Mouse (Mus musculus) myocyte (in vitro differentiated cells): ENCODE results near the gene Hsdl2. TPM values are rescaled to one million over a fixed set of nuclear protein-coding genes. Genes with fewer than 3 reads are reported as not detected.

Source experiments
- H3K27me3 ChIP-seq: one replicate; pipeline ENCODE4 v1.6.1; 2011; ENCODE audit not compliant: control insufficient read depth, insufficient read depth, insufficient read length
- H3K36me3 ChIP-seq: one replicate; pipeline ENCODE4 v1.6.1; 2011; ENCODE audit not compliant: control insufficient read depth, insufficient read depth
- H3K4me2 ChIP-seq: one replicate; pipeline ENCODE4 v1.6.1; 2011; ENCODE audit warnings: low read depth, control low read depth
- H3K4me3 ChIP-seq: one replicate; pipeline ENCODE4 v1.5.1; 2011; ENCODE audit warnings: mild to moderate bottlenecking, control low read depth, moderate library complexity
- H3K79me2 ChIP-seq: one replicate; pipeline ENCODE4 v1.6.1; 2011; ENCODE audit not compliant: control insufficient read depth, insufficient read depth
- H3ac ChIP-seq: one replicate; pipeline ENCODE4 v1.6.1; 2011; ENCODE audit not compliant: control insufficient read depth, insufficient read length
- CEBPB ChIP-seq: IDR thresholded peaks from 2 replicates; pipeline ENCODE4 v1.6.1; 2011; ENCODE audit warnings: mild to moderate bottlenecking, moderate library complexity; ENCODE audit not compliant: poor library complexity, insufficient read depth, severe bottlenecking
- E2F4 ChIP-seq: IDR thresholded peaks from one replicate; pipeline ENCODE4 v1.6.1; 2011; ENCODE audit warnings: mild to moderate bottlenecking, control low read depth, moderate library complexity; ENCODE audit not compliant: insufficient read depth
- MAX ChIP-seq: IDR thresholded peaks from one replicate; pipeline ENCODE4 v1.6.1; 2011; ENCODE audit warnings: low read depth, mild to moderate bottlenecking, control low read depth
- MYOD1 ChIP-seq, 3 experiments: IDR thresholded peaks; one replicate each; pipeline ENCODE4 v1.6.1; 2011; ENCODE audit warnings: control low read depth in 2 of 3, low read depth in 2 of 3, mild to moderate bottlenecking in 2 of 3, moderate library complexity in 1 of 3; ENCODE audit not compliant: insufficient read length in 2 of 3, control insufficient read depth in 1 of 3
- MYOG ChIP-seq, 3 experiments: IDR thresholded peaks; one replicate each; pipeline ENCODE4 v1.6.1; 2011; ENCODE audit warnings: control low read depth in 2 of 3, low read depth in 2 of 3, mild to moderate bottlenecking in 2 of 3; ENCODE audit not compliant: insufficient read length in 2 of 3, control insufficient read depth in 1 of 3, insufficient read depth in 1 of 3
- POLR2A ChIP-seq: IDR thresholded peaks from one replicate; pipeline ENCODE4 v1.6.1; 2011; ENCODE audit warnings: low read depth, mild to moderate bottlenecking, control low read depth, moderate library complexity; ENCODE audit not compliant: insufficient read length
- POLR2AphosphoS2 ChIP-seq: IDR thresholded peaks from one replicate; pipeline ENCODE4 v1.6.1; 2011; ENCODE audit warnings: low read depth, control low read depth; ENCODE audit not compliant: insufficient read length
- REST ChIP-seq: IDR thresholded peaks from one replicate; pipeline ENCODE4 v1.6.1; 2011; ENCODE audit warnings: mild to moderate bottlenecking, control low read depth, moderate library complexity; ENCODE audit not compliant: insufficient read depth, insufficient read length
- SRF ChIP-seq: IDR thresholded peaks from one replicate; pipeline ENCODE4 v1.6.1; 2011; ENCODE audit warnings: low read depth; ENCODE audit not compliant: control insufficient read depth, insufficient read length
- TCF12 ChIP-seq: IDR thresholded peaks from one replicate; pipeline ENCODE4 v1.6.1; 2011; ENCODE audit warnings: mild to moderate bottlenecking, control low read depth; ENCODE audit not compliant: poor library complexity, insufficient read depth, severe bottlenecking
- TCF3 ChIP-seq: IDR thresholded peaks from one replicate; pipeline ENCODE4 v1.6.1; 2011; ENCODE audit warnings: low read depth, control low read depth; ENCODE audit not compliant: insufficient read length
- USF1 ChIP-seq: IDR thresholded peaks from one replicate; pipeline ENCODE4 v1.6.1; 2011; ENCODE audit warnings: low read depth, mild to moderate bottlenecking, control low read depth, moderate library complexity
- polyA plus RNA-seq: library from polyadenylated mRNA; unstranded; fragments of >200 nt; fragmentation: generic; extraction: Trizol; gene quantifications from one replicate; pipeline ENCODE4 v1.2.1, GENCODE M21; 2012; ENCODE audit warnings: missing spikeins

The Hsdl2 gene
- polyA plus RNA-seq, 1 experiment: 9.5 TPM

DNA sequence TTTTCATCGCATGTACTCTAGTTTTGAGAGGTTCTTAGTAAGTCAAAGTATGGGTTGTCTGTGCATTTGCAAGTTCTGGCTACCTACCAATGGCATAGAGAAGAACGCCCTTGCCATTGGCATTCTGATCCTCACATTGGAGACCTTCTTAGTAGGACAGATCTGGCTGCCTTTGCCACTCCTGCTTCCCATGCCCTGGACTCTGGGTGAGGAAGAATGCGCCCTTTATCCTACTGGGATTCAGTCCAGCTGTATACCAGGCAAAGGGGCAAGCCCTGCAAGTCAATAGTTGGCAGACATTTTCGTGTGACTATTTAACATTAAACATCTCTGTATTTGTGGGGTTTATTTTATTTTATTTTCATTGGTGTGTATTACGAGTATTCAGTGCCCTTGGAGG is 3.7 kb downstream of the Hsdl2 start:
- H3K4me3 ChIP-seq: no peak overlapping the region
- no peaks in the 10 kb centered on the region for H3K79me2 ChIP-seq
- no peaks in the 10 kb centered on the region for H3K36me3 ChIP-seq
- TF ChIP-seq TCF3: no peak
- no peak overlapping the region for H3K4me2 ChIP-seq
- H3K27me3 ChIP-seq: no peaks in the 10 kb centered on the region
- H3ac ChIP-seq: no peak overlapping the region

DNA sequence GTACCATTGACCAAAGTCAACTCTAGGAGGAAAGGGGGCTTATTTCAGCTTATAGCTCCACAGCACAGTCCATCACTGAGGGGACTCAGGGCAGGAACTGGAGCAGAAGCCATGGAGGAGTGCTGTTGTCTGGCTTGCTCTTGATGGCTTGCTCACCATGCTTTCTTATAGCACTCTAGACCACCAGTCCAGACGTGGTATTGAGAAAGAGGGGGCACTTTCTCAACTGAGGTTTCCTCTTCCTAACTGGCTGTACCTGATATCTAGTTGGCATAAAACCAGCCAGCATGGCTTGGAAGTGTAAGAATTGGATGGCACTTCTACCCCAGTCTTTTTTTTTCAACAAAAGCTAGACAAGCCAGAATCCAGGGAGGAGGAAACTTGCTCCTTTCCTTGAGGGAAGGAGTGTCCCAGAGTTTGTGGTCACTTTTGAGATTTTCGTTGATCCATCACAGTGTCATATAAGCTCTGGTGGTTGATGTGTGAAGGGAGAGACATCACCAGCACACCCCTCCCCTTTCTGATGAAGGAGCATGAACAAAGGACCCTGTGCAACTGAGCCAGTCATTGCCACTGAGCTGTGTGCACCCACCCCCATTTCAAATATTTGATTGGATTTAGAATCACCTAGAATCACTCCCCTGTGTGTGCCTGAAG is 6.0 kb downstream of the Hsdl2 start:
- Histone ChIP-seq H3K27me3 (no peaks in the 10 kb centered on the region), H3K4me2 (no peak overlapping the region), H3ac (no peak overlapping the region), H3K36me3 (no peaks in the 10 kb centered on the region), H3K79me2 (no peaks in the 10 kb centered on the region), H3K4me3 (no peak overlapping the region)
- TF ChIP-seq USF1 (no peak), MYOD1 (IDR thresholded peaks at IDR 0.05; ENCODE audit: control insufficient read depth in 1 of 3, insufficient read length in 2 of 3, low read depth in 2 of 3) (no peak), MYOG (IDR thresholded peaks at IDR 0.05; ENCODE audit: control insufficient read depth in 1 of 3, insufficient read depth in 1 of 3, insufficient read length in 2 of 3, low read depth in 2 of 3) (no peak), E2F4 (no peak), SRF (no peak), POLR2A (no peak), TCF3 (no peak), REST (no peak), POLR2AphosphoS2 (no peak), TCF12 (no peak), MAX (no peak), CEBPB (no peak)

DNA sequence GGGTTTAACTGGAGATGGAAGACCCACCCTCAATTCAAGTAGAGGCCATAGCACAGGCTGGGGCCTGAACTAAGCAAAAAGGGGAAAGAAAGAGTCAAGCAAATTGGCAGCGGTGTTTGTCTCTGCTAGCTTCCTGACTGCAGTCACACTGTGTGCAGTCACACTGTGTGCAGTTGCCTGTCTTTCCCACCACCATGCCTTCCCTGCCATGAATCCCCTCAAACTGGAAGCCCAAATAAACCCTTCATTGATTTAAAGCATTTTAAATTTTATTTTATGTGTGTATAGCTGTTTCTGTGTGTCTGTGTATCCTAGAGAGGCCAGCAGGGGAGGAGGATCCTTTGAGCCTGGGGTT is 6.5 kb downstream of the Hsdl2 start:
- no peaks in the 10 kb centered on the region for H3K79me2 ChIP-seq
- H3K27me3 ChIP-seq: no peaks in the 10 kb centered on the region
- no peaks in the 10 kb centered on the region for H3K36me3 ChIP-seq
- H3ac ChIP-seq: no peak overlapping the region
- TF ChIP-seq SRF (no peak), TCF12 (no peak), CEBPB (no peak), E2F4 (no peak), MAX (no peak), REST (no peak), USF1 (no peak), POLR2AphosphoS2 (no peak), MYOG (IDR thresholded peaks at IDR 0.05; ENCODE audit: control insufficient read depth in 1 of 3, insufficient read depth in 1 of 3, insufficient read length in 2 of 3, low read depth in 2 of 3) (no peak), MYOD1 (IDR thresholded peaks at IDR 0.05; ENCODE audit: control insufficient read depth in 1 of 3, insufficient read length in 2 of 3, low read depth in 2 of 3) (no peak), POLR2A (no peak), TCF3 (no peak)
- no peak overlapping the region for H3K4me3 ChIP-seq
- no peak overlapping the region for H3K4me2 ChIP-seq

DNA sequence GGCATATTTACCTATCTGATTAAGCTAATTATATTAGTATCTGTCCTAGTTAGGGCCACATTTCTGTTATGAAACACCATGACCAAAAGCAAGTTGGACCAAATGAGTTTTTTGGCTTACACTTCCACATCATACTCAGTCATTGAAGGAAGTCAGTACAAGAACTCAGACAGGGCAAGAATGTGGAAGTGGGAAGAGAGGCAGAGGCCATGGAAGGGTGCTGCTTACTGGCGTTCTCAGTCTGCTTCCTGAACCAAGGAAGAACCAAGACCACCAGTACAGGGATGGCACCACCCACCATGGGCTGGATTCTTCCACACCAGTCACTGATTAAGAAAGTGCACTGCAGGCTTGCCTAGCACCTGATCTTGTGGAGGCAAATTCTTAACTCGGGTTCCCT is 13.3 kb downstream of the Hsdl2 start:
- no peak overlapping the region for H3K4me2 ChIP-seq
- H3K79me2 ChIP-seq: no peaks in the 10 kb centered on the region
- H3K36me3 ChIP-seq: no peaks in the 10 kb centered on the region
- H3K4me3 ChIP-seq: no peak overlapping the region
- H3K27me3 ChIP-seq: no peaks in the 10 kb centered on the region
- TF ChIP-seq POLR2AphosphoS2 (no peak), USF1 (no peak), MAX (no peak), MYOG (IDR thresholded peaks at IDR 0.05; ENCODE audit: control insufficient read depth in 1 of 3, insufficient read depth in 1 of 3, insufficient read length in 2 of 3, low read depth in 2 of 3) (no peak)
- H3ac ChIP-seq: no peak overlapping the region

DNA sequence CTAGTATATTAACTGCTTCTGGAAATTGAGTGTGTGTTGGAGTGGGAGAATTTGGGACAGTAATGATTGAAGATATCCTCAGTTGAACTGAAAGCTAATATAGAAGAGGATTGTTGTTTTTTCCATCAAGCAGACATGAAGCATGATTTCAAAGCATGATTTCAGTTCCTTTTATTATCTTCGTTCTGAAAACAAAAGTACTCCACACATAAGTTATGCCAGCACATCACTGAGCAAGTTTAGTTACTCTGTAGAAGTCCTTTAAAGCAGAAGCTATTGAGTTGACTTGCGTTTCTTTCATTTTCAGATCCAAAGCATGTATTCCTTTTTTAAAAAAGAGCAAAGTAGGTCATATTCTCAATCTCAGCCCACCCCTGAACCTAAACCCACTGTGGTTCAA is 15.2 kb downstream of the Hsdl2 start:
- Histone ChIP-seq H3K27me3 (no peaks in the 10 kb centered on the region), H3K36me3 (no peaks in the 10 kb centered on the region), H3K4me3 (no peak overlapping the region), H3K79me2 (no peaks in the 10 kb centered on the region), H3ac (no peak overlapping the region), H3K4me2 (no peak overlapping the region)
- no peak for TF ChIP-seq MYOD1 (IDR thresholded peaks at IDR 0.05; ENCODE audit: control insufficient read depth in 1 of 3, insufficient read length in 2 of 3, low read depth in 2 of 3)

DNA sequence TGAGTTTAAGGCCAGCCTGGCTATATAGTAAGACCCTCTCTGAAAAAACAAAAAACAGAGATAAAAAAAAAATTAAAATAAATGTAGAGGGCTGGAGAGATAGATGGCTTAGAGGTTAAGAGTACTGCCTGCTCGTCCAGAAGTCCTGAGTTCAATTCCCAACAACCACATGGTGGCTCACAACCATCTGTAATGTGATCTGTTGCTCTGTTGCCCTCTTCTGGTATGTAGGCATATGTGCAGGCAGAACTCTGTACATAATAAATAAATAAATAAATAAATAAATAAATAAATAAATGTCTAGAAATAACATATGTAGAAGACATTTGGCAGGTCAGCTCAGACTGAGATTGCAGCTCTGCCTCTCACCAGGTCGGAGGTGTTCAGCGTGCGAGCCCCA is 21.3 kb downstream of the Hsdl2 start:
- no peaks in the 10 kb centered on the region for H3K36me3 ChIP-seq
- no peaks in the 10 kb centered on the region for H3K79me2 ChIP-seq
- no peak overlapping the region for H3ac ChIP-seq
- H3K4me3 ChIP-seq: no peak overlapping the region
- TF ChIP-seq SRF: no peak
- no peak for TF ChIP-seq USF1
- no peak for TF ChIP-seq TCF12
- no peak for TF ChIP-seq CEBPB
- TF ChIP-seq E2F4: no peak
- TF ChIP-seq POLR2A: no peak
- TF ChIP-seq MAX: no peak
- no peak for TF ChIP-seq POLR2AphosphoS2
- H3K27me3 ChIP-seq: no peaks in the 10 kb centered on the region
- H3K4me2 ChIP-seq: no peak overlapping the region
